Mouse (Mus musculus) heart, embryonic 14.5 days (tissue): ENCODE results near the gene Nob1. TPM values are rescaled to one million over a fixed set of nuclear protein-coding genes. Genes with fewer than 3 reads are reported as not detected.

Source experiments
- ATAC-seq: fragments of 200-750 bp; cut with Nextera tagmentation; 2 replicates; pipeline ENCODE4 v1.8.0; 2017; ENCODE audit warnings: low read depth, moderate TSS enrichment; ENCODE audit not compliant: insufficient number of reproducible peaks, insufficient read depth, low FRiP score
- H3K27ac ChIP-seq, 2 experiments: fragments of 200-500 bp in 1 of 2; fragments of 300-500 bp in 1 of 2; sonication (generic) in 1 of 2; replicated peaks in 1 of 2; 2 replicates each; pipeline ENCODE4 v1.5.1; 2012 to 2014; ENCODE audit warnings: low read depth in 2 of 2, low read length in 2 of 2, control low read depth in 1 of 2, mild to moderate bottlenecking in 1 of 2, mixed read lengths in 1 of 2; ENCODE audit not compliant: control insufficient read depth in 1 of 2, insufficient read depth in 1 of 2
- H3K27me3 ChIP-seq: fragments of 300-500 bp; sonication (generic); 2 replicates; pipeline ENCODE4 v1.6.1; 2014; ENCODE audit warnings: mild to moderate bottlenecking, low read length, control low read depth; ENCODE audit not compliant: control insufficient read depth, insufficient read depth
- H3K36me3 ChIP-seq: fragments of 300-500 bp; sonication (generic); 2 replicates; pipeline ENCODE4 v1.6.1; 2014; ENCODE audit warnings: mild to moderate bottlenecking, control low read depth, low read length, mixed read lengths; ENCODE audit not compliant: control insufficient read depth, insufficient read depth
- H3K4me1 ChIP-seq, 2 experiments: fragments of 200-500 bp in 1 of 2; fragments of 300-500 bp in 1 of 2; sonication (generic) in 1 of 2; 2 replicates each; pipeline ENCODE4 v1.6.1; 2012 to 2014; ENCODE audit warnings: low read length in 2 of 2, control low read depth in 1 of 2, mixed read lengths in 1 of 2; ENCODE audit not compliant: control insufficient read depth in 2 of 2, insufficient read depth in 2 of 2
- H3K4me2 ChIP-seq: fragments of 300-500 bp; sonication (generic); 2 replicates; pipeline ENCODE4 v1.6.1; 2014; ENCODE audit warnings: mild to moderate bottlenecking, low read length
- H3K4me3 ChIP-seq, 2 experiments: fragments of 200-500 bp in 1 of 2; fragments of 300-500 bp in 1 of 2; sonication (generic) in 1 of 2; 2 replicates each; pipeline ENCODE4 v1.5.1; 2012 to 2014; ENCODE audit warnings: low read length in 2 of 2, mild to moderate bottlenecking in 2 of 2, control low read depth in 1 of 2, low read depth in 1 of 2, moderate library complexity in 1 of 2; ENCODE audit not compliant: control insufficient read depth in 1 of 2, insufficient read depth in 1 of 2
- H3K9ac ChIP-seq: fragments of 300-500 bp; sonication (generic); 2 replicates; pipeline ENCODE4 v1.6.1; 2014; ENCODE audit warnings: mild to moderate bottlenecking, low read length
- H3K9me3 ChIP-seq: fragments of 300-500 bp; sonication (generic); 2 replicates; pipeline ENCODE4 v1.6.1; 2016; ENCODE audit warnings: low read length, control low read depth; ENCODE audit not compliant: control insufficient read depth
- WGBS: fragments of 180-500 bp; shearing (Covaris S2); extraction: QIAGEN DNeasy Blood & Tissue Kit; methylation state at CpG from one replicate; pipeline ENCODE4 v1.1.7; 2014; 5-methylcytosine and 5-hydroxymethylcytosine counted together
- polyA plus RNA-seq: library from polyadenylated mRNA; unstranded; fragments of >200 nt; fragmentation: Nextera tagmentation; extraction: Ambion mirVana; gene quantifications from 2 replicates; pipeline ENCODE4 v1.2.1, GENCODE M21; 2014

Gene Nob1
- polyA plus RNA-seq, 1 experiment from 2014 or later: 41.2 TPM

DNA sequence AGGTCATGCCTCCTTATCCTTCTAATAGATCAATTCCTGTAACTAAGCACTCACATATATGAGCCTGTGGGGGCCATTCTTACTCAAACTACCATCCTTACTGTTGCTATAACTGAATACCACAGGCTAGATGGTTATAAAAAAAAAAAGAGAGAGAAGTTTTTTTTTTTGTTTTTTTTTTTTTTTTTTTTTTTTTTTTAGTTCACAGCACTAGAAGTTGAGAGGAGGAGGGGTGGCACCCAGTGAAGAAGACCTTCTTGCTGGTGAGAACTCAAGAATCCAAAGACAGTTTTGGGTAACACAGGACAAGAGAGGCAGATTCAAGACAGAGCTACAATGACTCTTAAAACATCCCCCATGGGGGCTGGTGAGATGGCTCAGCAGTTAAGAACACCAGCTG, 29.5 kb downstream of the Nob1 start:
- H3K27me3 ChIP-seq: no peaks in the 10 kb centered on the region
- ATAC-seq: no peak
- H3K27ac ChIP-seq: no peak overlapping the region
- H3K9me3 ChIP-seq: no peaks in the 10 kb centered on the region
- no peak overlapping the region for H3K9ac ChIP-seq
- H3K4me3 ChIP-seq: no peak overlapping the region
- H3K4me2 ChIP-seq: no peak overlapping the region
- H3K36me3 ChIP-seq: no peaks in the 10 kb centered on the region
- no peaks in the 10 kb centered on the region for H3K4me1 ChIP-seq

DNA sequence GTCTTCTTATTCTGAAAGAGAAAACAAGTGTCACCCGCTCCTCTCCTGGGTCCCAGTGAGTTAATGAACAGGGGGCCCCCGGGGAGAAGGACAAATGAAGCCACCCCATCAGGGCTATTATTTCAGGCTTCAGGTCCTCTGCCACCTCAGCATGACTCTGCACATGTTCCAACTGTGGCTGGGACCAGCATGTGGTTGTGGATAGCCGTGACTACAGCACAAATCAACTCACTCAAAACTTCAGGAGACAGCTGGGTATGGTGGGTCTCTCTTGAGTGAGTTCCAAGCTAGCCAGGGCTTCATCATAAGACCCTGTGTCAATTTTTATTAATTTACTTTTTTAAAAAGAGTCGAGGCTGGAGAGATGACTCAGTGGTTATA, 33.7 kb downstream of the Nob1 start:
- Histone ChIP-seq H3K9me3 (no peaks in the 10 kb centered on the region), H3K27me3 (no peaks in the 10 kb centered on the region), H3K4me3 (no peak overlapping the region), H3K36me3 (no peaks in the 10 kb centered on the region), H3K27ac (no peak overlapping the region), H3K4me2 (no peak overlapping the region), H3K4me1 (peaks cover 4 to 13% of the 10 kb centered on the region in 2 experiments), H3K9ac (no peak overlapping the region)
- no peak for ATAC-seq
- 62% methylated on average over 4 of the region's 4 CpGs for WGBS

DNA sequence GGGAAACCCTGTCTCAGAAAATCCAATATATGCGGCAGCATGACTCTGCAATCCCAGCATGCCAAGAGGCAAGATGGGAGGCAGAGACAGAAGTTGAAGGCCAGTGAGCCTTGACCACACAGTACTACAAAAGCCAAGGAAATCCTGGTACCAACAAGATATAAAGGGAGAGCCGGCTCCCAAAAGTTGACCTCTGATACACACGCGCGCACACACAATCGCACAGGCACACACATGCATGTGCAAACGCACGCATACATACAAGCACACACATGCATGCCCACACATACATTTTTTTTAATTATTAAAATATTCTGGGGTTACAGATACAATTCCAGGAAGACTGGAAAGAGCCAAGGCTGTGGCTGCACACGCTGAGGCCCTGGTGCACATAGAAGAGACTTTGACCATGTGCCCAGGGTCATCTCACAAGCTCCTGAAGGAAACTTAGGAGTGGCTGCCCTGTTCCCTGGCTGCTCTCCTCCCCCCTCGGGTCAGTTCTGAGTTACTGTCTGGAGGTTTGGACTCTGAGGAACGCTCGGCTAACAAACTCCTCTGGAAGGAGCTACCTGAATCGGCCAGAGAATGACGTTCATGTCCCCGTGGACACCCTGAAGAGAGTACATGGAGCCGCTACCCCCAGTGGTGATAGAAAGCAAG, 34.2 kb downstream of the Nob1 start:
- no peak for ATAC-seq
- H3K4me3 ChIP-seq: no peak overlapping the region
- H3K27me3 ChIP-seq: no peaks in the 10 kb centered on the region
- WGBS: 90% methylated on average over 16 of the region's 16 CpGs
- H3K4me1 ChIP-seq: peaks cover 5 to 18% of the 10 kb centered on the region in 2 experiments
- H3K27ac ChIP-seq: no peak overlapping the region
- H3K36me3 ChIP-seq: no peaks in the 10 kb centered on the region
- no peak overlapping the region for H3K9ac ChIP-seq
- no peaks in the 10 kb centered on the region for H3K9me3 ChIP-seq
- H3K4me2 ChIP-seq: no peak overlapping the region

DNA sequence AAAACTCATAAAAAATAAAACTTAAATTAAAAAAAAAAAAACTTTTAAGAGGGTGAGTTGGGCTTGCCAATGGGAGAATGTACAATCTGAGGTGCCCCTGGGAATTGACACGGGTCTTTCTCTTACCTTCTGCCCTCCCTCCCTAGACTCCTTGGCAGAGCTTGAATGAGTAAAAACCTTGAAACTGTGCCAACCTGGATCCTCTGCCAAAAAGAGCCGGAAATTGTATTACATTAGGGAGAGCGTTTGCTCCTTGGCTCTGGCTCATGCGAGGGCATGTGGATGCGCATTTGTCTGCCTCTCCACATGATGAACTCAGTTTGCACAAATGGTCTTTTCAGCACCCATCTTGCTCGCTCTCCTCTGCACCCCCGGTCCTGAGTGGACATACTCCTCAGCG, 35.3 kb downstream of the Nob1 start:
- 66% methylated on average over 8 of the region's 8 CpGs for WGBS
- no peaks in the 10 kb centered on the region for H3K27me3 ChIP-seq
- H3K27ac ChIP-seq: no peak overlapping the region

DNA sequence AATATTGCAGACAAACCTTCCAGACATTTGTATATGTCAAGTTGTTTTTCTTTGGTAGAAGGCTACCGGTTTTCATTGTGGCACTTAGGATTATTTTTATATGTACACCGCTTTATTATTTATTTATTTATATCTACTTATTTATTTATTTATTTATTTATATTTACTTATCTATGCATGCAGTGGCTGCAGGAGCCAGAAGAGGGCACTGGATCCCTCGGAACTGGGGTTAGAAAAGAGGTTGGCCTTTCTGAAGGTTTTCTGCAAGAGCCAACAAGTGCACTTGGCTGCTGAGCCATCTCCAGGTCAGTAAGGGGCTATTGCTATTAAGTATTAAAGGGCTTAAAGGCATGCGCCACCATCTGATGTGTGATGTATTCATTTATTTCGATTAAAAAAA, 37.0 kb downstream of the Nob1 start:
- no peaks in the 10 kb centered on the region for H3K27me3 ChIP-seq
- no peak overlapping the region for H3K4me3 ChIP-seq
- no peak overlapping the region for H3K27ac ChIP-seq
- no peaks in the 10 kb centered on the region for H3K36me3 ChIP-seq
- no peaks in the 10 kb centered on the region for H3K9me3 ChIP-seq
- H3K4me1 ChIP-seq: peaks cover 13 to 25% of the 10 kb centered on the region in 2 experiments
- no peak overlapping the region for H3K4me2 ChIP-seq
- 65% methylated on average over 5 of the region's 5 CpGs for WGBS
- ATAC-seq: no peak
- no peak overlapping the region for H3K9ac ChIP-seq

More for the DNA sequence above, 35.3 kb downstream of the Nob1 start:
- Histone ChIP-seq H3K9me3 (no peaks in the 10 kb centered on the region), H3K36me3 (no peaks in the 10 kb centered on the region), H3K4me3 (no peak overlapping the region), H3K4me2 (no peak overlapping the region), H3K4me1 (peaks cover 8 to 25% of the 10 kb centered on the region in 2 experiments), H3K9ac (no peak overlapping the region)
- ATAC-seq: no peak

DNA sequence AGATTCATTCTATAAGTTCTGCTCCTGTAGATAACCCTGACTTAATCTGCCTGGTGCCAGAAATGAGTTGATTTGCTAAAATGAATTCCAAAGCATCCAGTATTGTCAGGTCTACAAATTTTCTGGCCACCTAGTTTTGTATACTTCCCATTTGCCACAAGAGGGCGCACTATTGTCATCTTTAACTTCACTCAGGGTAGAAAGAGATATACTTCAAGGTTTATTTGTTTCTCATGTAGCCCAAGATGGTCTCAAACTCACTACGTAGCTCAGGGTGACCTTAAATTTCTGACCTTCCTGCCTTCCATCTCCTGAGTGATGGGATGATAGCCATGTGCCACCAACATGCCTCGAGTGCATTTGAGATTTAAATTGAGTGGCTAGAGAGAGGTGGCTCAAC, 38.2 kb downstream of the Nob1 start:
- Histone ChIP-seq H3K36me3 (no peaks in the 10 kb centered on the region), H3K9ac (no peak overlapping the region), H3K4me3 (no peak overlapping the region), H3K4me1 (peaks cover 13 to 25% of the 10 kb centered on the region in 2 experiments), H3K27ac (peak overlapping the region in 1 of 2 experiments; percentile 34; a peak in 1 of 4 replicates), H3K9me3 (no peaks in the 10 kb centered on the region), H3K27me3 (no peaks in the 10 kb centered on the region), H3K4me2 (no peak overlapping the region)
- no peak for ATAC-seq
- WGBS: 32% methylated on average over 3 of the region's 3 CpGs

DNA sequence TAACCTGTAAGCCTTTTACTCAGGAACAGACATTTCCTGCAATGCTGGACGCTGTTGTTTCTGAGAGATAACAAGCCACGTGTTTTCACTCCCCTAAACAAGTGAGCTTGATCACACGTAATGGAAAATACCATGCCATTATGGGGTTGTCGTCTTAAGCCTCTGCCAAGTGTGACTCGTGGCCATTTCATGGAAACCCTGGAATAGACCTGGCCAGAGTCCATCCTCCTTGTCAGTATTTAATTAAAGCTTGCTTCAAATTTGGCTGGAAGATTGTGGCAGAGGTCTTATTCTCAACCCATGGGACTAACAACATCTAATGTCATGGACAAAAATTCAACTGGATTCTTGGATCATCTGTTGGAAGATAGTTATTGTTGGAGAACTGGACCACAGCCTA, 38.7 kb downstream of the Nob1 start:
- peaks cover 13 to 25% of the 10 kb centered on the region in 2 experiments for H3K4me1 ChIP-seq
- H3K4me2 ChIP-seq: peak overlapping the region; percentile 19; the same call in 1 of the 2 replicates
- H3K9me3 ChIP-seq: no peaks in the 10 kb centered on the region
- ATAC-seq: peak; percentile 57; the same call in 1 of the 2 replicates
- no peak overlapping the region for H3K9ac ChIP-seq
- no peaks in the 10 kb centered on the region for H3K27me3 ChIP-seq
- H3K36me3 ChIP-seq: no peaks in the 10 kb centered on the region
- H3K4me3 ChIP-seq: no peak overlapping the region
- H3K27ac ChIP-seq: peak overlapping the region; percentile 5 to 64; a peak in 1 of 4 replicates
- 5% methylated on average over 5 of the region's 5 CpGs for WGBS

DNA sequence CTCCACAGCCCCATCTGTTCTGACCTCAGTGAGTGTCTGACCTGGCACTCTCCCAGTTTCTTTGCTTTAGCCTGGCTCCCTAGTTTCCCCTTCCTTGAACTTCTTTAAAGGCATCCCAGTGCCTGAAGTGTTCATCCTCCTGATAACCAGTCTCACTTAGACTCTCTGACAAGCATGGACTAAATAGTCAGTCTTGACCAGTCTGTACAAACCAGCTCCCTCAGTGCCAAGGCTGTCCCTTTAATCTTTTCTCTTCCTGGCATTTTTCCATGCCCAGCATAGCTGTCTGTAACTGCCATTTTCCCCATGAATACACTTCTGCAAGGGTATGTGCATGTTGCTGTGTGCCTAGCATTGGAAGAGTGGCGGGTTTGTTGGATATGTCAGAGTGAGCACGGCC, 39.8 kb downstream of the Nob1 start:
- H3K9ac ChIP-seq: no peak overlapping the region
- no peak overlapping the region for H3K4me3 ChIP-seq
- no peaks in the 10 kb centered on the region for H3K27me3 ChIP-seq
- peaks cover 8% of the 10 kb centered on the region for H3K36me3 ChIP-seq
- 0 out of 4 replicates have a peak overlapping the region, but pooled peaks of 1 of the 2 experiments have one; percentile 64 for H3K27ac ChIP-seq
- H3K4me2 ChIP-seq: no peak overlapping the region
- no peak for ATAC-seq
- H3K4me1 ChIP-seq: peaks cover 13 to 25% of the 10 kb centered on the region in 2 experiments
- 85% methylated on average over 2 of the region's 2 CpGs for WGBS
- no peaks in the 10 kb centered on the region for H3K9me3 ChIP-seq
